21 mouse cellular contexts compared by ENCODE assay signal in genomic region chr2:71764961-71765735, GRCm38 (mm10). TPM values are rescaled to one million over a fixed set of nuclear protein-coding genes. Genes with fewer than 3 reads are reported as not detected.
DNase-seq lines count a peak whose midpoint lies in the region; ATAC-seq and TF ChIP-seq lines count a peak whose summit lies in the region.
"Had no signal": no experiment of that assay in that cellular context is flagged by ENCODE, and none has a peak within 500 bp of the region (broad histone marks: within the 10 kb centered on the region; RNA-seq: fewer than 3 reads in every experiment).

No protein-coding gene starts in this region.

- no peaks in the 10 kb centered on the region for H3K9me3 ChIP-seq in heart, embryonic 12.5 days (replicated peaks)
- H3K9me3 ChIP-seq in forebrain, embryonic 11.5 days (ENCODE audit: control insufficient read depth, low read length), result no peaks in the 10 kb centered on the region
- H3K9me3 ChIP-seq: intestine, embryonic 15.5 days; liver, embryonic 12.5 days; midbrain, embryonic 10.5 days had no signal

- no peaks in the 10 kb centered on the region for H3K36me3 ChIP-seq in heart, embryonic 12.5 days
- no peaks in the 10 kb centered on the region for H3K36me3 ChIP-seq in forebrain, embryonic 11.5 days (ENCODE audit: control insufficient read depth, insufficient read depth, low read length)
- H3K36me3 ChIP-seq: intestine, embryonic 15.5 days; liver, embryonic 12.5 days; midbrain, embryonic 10.5 days had no signal

- H3K4me1 ChIP-seq in heart, embryonic 12.5 days (replicated peaks), result peaks cover 21% of the 10 kb centered on the region
- peaks cover 17% of the 10 kb centered on the region for H3K4me1 ChIP-seq in brown adipose tissue, adult 24 weeks (ENCODE audit: control insufficient read depth, insufficient read depth, insufficient read length, low read length)
- H3K4me1 ChIP-seq in forebrain, embryonic 11.5 days (replicated peaks; ENCODE audit: control insufficient read depth, insufficient read depth, low read length), result no peaks in the 10 kb centered on the region
- H3K4me1 ChIP-seq: intestine, embryonic 15.5 days; liver, embryonic 12.5 days had no signal

- 68% methylated on average over 3 of the region's 3 CpGs for WGBS in heart, embryonic 12.5 days
- WGBS in forebrain, embryonic 11.5 days, result 79% methylated on average over 3 of the region's 3 CpGs

- TF ChIP-seq CTCF in left cerebral cortex, adult 2 months (IDR thresholded peaks at IDR 0.05), result no peak

- no peak overlapping the region for H3K9ac ChIP-seq in heart, embryonic 12.5 days
- H3K9ac ChIP-seq in forebrain, embryonic 11.5 days (ENCODE audit: low read length), result no peak overlapping the region
- H3K9ac ChIP-seq: forebrain, postnatal 0 days; hindbrain, embryonic 14.5 days; intestine, embryonic 15.5 days; liver, embryonic 12.5 days; lung, embryonic 14.5 days had no signal

- DNase-seq in heart, postnatal 4 days, result no peak
- DNase-seq in left cerebral cortex, adult 2 months (ENCODE audit: extremely low spot score in 1 of 2, low spot score in 2 of 2), result no peak
- DNase-seq in left cerebral cortex, adult 18-20 months (ENCODE audit: low spot score in 2 of 2), result no peak
- DNase-seq in forebrain, embryonic 11.5 days (ENCODE audit: low spot score), result no peak
- DNase-seq: B cell, adult 2 months; cerebellum, adult 9-10 months; forebrain, postnatal 0 days; kidney, adult 9 months; kidney, postnatal 25 days; lung, embryonic 14.5 days; right cerebral cortex, postnatal 14 days; spleen, adult 18-20 months; thymus, adult 18-20 months; thymus, postnatal 4 days had no signal

- H3K27ac ChIP-seq in heart, embryonic 12.5 days (ENCODE audit: poor library complexity, severe bottlenecking), result peak overlapping the region; percentile 51; the same call in 1 of the 2 replicates
- 0 out of 2 replicates have a peak overlapping the region, but pooled peaks have one; percentile 2 for H3K27ac ChIP-seq in left cerebral cortex, adult 2 months
- peak overlapping the region; percentile 95 for H3K27ac ChIP-seq in brown adipose tissue, adult 24 weeks (replicated peaks; ENCODE audit: low read depth, low read length)
- no peak overlapping the region for H3K27ac ChIP-seq in forebrain, embryonic 11.5 days (ENCODE audit: low read depth, low read length)
- H3K27ac ChIP-seq: hindbrain, embryonic 14.5 days; intestine, embryonic 15.5 days; liver, embryonic 12.5 days; midbrain, embryonic 10.5 days had no signal

- intact Hi-C loops in left cerebral cortex, adult 2 months (cut with DNase I), result no loop called here

- no peaks in the 10 kb centered on the region for H3K27me3 ChIP-seq in heart, embryonic 12.5 days (replicated peaks)
- H3K27me3 ChIP-seq in forebrain, embryonic 11.5 days (ENCODE audit: control insufficient read depth, insufficient read depth, low read length), result no peaks in the 10 kb centered on the region
- H3K27me3 ChIP-seq: intestine, embryonic 15.5 days; liver, embryonic 12.5 days had no signal

- ATAC-seq in heart, embryonic 12.5 days (ENCODE audit: insufficient number of reproducible peaks, low FRiP score), result no peak
- peak; percentile 44 for ATAC-seq in megakaryocyte progenitor cell, adult 5-6 weeks (replicated peaks; ENCODE audit: poor library complexity)
- ATAC-seq in forebrain, embryonic 11.5 days (replicated peaks; ENCODE audit: low FRiP score), result no peak
- ATAC-seq: forebrain, postnatal 0 days; intestine, embryonic 15.5 days; liver, embryonic 12.5 days had no signal

- H3K4me2 ChIP-seq in heart, embryonic 12.5 days, result no peak overlapping the region
- H3K4me2 ChIP-seq in forebrain, embryonic 11.5 days (ENCODE audit: low read depth, low read length, severe bottlenecking), result no peak overlapping the region
- H3K4me2 ChIP-seq: hindbrain, embryonic 14.5 days; intestine, embryonic 15.5 days; liver, embryonic 12.5 days; lung, embryonic 14.5 days had no signal

- H3K4me3 ChIP-seq in heart, embryonic 12.5 days, result no peak overlapping the region
- no peak overlapping the region for H3K4me3 ChIP-seq in left cerebral cortex, adult 2 months
- no peak overlapping the region for H3K4me3 ChIP-seq in brown adipose tissue, adult 24 weeks (ENCODE audit: insufficient read depth, low read depth, low read length)
- no peak overlapping the region for H3K4me3 ChIP-seq in forebrain, embryonic 11.5 days (ENCODE audit: low read depth, low read length)
- H3K4me3 ChIP-seq: intestine, embryonic 15.5 days; liver, embryonic 12.5 days; midbrain, embryonic 10.5 days had no signal

RNA-seq across cellular contexts. Expression of gene Itga6, which starts 19.7 kb away (rescaled TPM):
- 115 and 130 TPM in 2 replicates for polyA plus RNA-seq in heart, embryonic 12.5 days (2016; fragmentation: Nextera tagmentation; extraction: Ambion mirVana)
- total RNA-seq in heart, postnatal 4 days (2021), result 100 to 1,000 TPM; 104 to 114 TPM
- 10 to 100 TPM; 26.1 to 27.6 TPM for total RNA-seq in left cerebral cortex, adult 2 months (2021)
- 10 to 100 TPM; 24.9 to 25.2 TPM for total RNA-seq in left cerebral cortex, adult 18-20 months (2021)
- polyA plus RNA-seq in brown adipose tissue, adult 24 weeks (2012; ENCODE audit: insufficient read depth, insufficient read length, missing spikeins), result 14.9 and 28.2 TPM in 2 replicates
- total RNA-seq in megakaryocyte progenitor cell, adult 5-6 weeks (2015), result 41.8 and 50.9 TPM in 2 replicates
- total RNA-seq in megakaryocyte progenitor cell, adult 5-6 weeks (2017), result 34.7 and 45.8 TPM in 2 replicates
- polyA plus RNA-seq in forebrain, embryonic 11.5 days (2014; fragmentation: Nextera tagmentation; extraction: Ambion mirVana), result 54.2 and 59.5 TPM in 2 replicates
